Mouse (Mus musculus) kidney, postnatal 25 days (tissue): Measurements from ENCODE around the gene Ehd2.
A peak's percentile ranks its signal among the peaks of the same experiment; 100 is the strongest.
"Not testable (repeated sequence)": the region's sequence is repeated elsewhere in the genome, so short reads cannot be mapped to it uniquely, and the experiment has no call there.

Experiments used
- DNase-seq, 2 experiments: peaks; one replicate each; pipeline ENCODE4 v3.0.0; 2021; ENCODE audit warnings: mixed read lengths in 2 of 2

The Ehd2 gene

GRCm38 (mm10) chr7:15945721-15946536 lies 21.4 kb downstream of the Ehd2 start, which contains the start of gene Nop53:
Nop53 (minus strand) TSS chr7:15946074.
- DNase-seq: peak; percentile 94 to 95

- no peak for DNase-seq
Observed at GRCm38 (mm10) chr7:15945211-15945610, 22.2 kb downstream of the Ehd2 start.

- DNase-seq: no peak
Observed at GRCm38 (mm10) chr7:15944311-15944710, 23.1 kb downstream of the Ehd2 start.

GRCm38 (mm10) chr7:15938621-15939020 lies 28.7 kb downstream of the Ehd2 start:
- no peak for DNase-seq

DNA sequence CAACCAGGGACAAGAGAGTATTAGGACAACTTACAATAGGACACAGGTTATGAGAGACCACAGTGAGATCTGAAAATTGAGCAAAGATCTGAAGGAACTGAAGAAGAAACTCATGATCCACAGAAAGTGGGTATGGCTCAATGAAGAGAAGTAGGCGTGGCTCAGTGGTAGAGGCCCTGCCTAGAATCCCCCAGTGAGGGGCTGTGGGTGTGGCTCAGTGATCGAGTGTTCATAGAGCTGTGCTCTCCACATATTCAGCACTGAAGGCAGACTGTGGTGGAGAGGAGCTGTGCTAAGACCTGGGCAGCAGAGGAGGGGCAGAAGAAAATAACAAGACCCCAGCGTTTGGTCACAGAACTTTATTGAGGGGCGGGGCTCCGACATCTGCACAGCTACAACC lies 29.9 kb downstream of the Ehd2 start:
- DNase-seq: no peak

DNA sequence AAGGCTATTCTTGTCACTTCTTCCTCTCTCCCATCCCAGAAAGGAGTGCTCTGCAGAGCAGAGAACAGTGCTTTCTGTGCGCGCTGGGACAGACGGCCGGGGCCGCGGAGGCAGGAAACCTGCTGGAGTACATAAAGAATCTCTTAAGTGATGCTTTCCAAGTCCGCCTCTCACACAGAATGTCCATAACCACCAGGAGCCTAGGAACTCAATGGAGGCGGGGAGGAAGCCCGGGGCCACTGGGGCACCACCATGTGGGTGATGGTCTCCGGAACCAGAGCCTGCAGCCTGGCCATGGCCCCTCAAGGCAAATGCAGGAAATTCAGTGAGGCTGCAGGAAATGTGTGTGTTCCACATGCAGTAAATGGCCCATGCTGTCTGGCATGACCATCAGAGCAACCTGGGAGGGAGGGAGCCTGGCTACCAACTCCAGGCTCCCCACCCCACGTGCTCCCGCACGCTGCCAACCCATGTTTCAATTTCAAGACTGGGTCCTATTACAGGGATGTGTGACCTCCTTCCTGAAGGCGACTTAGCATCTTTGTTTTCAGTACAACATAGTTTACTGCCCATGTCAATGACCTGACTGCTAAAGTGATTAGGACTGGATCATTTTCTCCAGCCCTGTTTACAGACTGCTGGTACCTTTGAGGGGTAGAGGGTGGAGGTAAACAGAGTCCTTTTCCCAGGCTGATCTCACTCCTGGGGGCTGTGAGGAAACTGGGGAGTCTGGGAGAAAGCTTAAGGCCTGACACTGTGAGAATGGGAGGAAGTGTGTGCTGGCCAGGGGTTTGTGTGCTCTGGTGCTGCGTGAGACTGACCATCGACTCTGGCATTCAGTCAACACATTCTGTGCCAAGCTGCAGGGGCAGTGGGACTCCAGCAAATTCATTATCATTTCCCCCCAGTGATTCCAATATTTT lies 33.7 kb downstream of the Ehd2 start:
- peak in 1 of 2 experiments; percentile 69 for DNase-seq

DNA sequence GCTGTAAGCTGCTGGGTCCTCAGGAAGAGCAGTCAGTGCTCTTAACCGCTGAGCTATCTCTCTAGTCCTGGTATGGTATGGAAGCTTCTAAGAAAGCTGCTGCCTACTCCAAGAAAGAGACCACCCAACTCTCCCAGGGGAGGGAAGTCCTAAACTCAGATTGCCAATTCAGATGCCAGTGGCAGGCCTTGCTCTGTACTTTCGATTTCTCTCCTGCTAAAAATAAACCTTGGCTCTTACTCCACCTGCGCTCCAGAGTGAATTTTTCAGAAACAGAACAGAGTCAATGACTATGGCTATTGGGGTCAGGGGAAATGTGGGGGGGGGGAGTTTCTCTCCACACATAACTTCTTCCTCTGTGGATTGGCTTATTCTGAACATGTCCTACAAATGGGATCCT lies 35.7 kb downstream of the Ehd2 start:
- DNase-seq: no peak

DNA sequence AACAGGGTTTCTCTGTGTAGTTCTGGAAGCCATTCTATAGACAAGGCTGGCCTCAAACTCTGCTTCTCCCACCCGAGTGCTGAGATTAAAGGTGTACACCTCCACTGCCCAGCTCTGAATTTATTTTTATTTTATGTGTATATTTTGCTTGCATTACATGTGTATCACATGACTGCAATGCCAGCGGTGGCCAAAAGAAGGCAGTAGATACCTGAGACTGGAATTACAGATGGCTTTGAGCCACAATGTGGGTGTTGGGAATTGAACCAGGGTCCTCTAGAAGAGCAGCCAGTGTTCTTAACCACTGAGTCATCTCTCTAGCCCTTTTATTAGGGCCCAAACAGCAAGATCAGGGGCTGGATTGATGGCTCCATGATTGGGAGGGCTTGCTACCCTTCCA lies 36.8 kb downstream of the Ehd2 start:
- DNase-seq: no peak

- DNase-seq: peak; percentile 75
Observed at GRCm38 (mm10) chr7:15929910-15930309, 37.5 kb downstream of the Ehd2 start.

GRCm38 (mm10) chr7:15922220-15922773 lies 45.1 kb downstream of the Ehd2 start, which contains the start of gene Selenow:
Selenow (minus strand) TSS chr7:15922402.
- DNase-seq: peak; percentile 90 to 93

DNA sequence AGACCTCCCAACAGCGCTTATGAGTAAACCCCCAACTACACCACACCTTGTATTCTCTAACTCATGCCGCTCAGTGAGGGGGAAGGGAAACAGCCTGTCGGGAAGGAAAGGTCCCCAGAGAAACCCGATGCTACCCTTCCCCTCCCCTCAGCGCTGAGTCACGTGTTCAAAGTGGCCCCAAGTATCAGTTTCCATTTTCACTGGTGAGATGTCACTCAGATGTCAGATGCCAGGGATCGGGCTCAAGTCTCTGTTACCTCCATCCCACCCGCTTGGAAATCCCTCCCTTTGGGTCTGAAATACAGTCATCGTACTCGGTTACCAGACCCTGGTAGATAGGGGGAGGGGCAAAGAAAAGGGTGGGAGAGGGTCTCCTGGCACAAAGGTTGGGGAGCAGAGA lies 45.6 kb downstream of the Ehd2 start:
- DNase-seq: peak in 1 of 2 experiments; percentile 22

DNA sequence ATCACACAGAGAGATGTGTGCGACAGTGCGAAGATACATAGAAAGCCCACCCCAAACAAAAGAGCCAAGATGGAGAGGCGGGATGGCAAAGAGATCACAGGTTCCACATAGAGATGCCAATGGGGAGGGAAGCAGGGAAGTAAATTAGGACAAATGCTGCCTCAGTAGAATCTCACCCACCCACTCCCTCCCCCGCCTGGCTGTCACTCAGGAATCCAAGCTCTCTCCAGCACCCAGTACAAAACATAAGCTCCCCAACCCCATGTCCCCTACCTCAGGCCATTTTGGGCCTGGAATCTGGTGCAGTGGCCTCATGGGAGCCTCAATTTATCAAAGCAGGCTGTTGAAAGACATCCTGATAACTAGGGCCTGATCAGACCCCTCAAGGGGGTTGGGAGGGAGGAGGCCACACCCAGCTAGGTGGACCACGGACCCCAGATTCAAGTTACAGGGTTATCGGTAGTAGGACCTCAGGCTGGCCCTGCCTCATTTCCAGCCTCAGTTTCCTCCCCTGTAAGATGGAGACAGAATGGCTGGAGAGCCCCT lies 46.6 kb downstream of the Ehd2 start:
- DNase-seq: no peak

DNA sequence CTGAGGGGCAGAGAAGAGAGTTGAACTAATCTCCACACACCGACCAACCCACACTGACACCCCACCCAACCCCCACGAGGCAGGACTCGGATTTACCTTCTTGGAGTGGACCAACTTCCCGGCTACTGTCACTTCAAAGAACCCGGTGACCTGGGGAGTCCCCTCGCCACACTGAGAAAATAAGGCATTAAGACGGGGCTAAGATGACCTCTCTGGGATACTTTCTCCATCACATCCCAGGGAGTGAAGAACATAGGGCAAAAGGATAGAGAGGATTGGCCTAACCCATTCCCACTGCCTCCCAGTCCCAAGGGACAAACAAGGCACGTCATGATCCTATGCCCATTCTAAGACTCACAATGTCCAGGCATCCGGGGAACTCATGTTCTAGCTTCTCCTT lies 47.4 kb downstream of the Ehd2 start:
- no peak for DNase-seq

GRCm38 (mm10) chr7:15918371-15918770 lies 49.0 kb downstream of the Ehd2 start:
- peak in 1 of 2 experiments; percentile 39 for DNase-seq

- DNase-seq: no peak
Observed at GRCm38 (mm10) chr7:15916996-15917395, 50.4 kb downstream of the Ehd2 start.

GRCm38 (mm10) chr7:15916134-15916723 lies 51.1 kb downstream of the Ehd2 start:
- DNase-seq: no peak

DNA sequence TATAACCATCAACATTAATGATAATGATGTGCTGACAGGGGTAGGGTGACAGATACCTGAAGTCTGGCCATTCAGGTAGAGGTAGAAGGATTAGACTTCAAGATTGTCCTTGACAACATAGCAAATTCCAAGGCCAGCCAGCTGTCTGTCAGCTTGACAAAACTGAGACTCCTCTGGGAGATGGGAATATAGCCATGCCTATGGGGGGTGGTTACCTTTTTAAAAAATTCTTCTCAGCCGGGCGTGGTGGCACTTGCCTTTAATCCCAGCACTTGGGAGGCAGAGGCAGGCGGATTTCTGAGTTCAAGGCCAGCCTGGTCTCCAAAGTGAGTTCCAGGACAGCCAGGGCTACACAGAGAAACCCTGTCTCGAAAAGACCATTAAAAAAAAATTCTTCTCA lies 51.7 kb downstream of the Ehd2 start:
- not testable (repeated sequence) for DNase-seq

GRCm38 (mm10) chr7:15914751-15915150 lies 52.6 kb downstream of the Ehd2 start:
- no peak for DNase-seq

GRCm38 (mm10) chr7:15914252-15914651 lies 53.1 kb downstream of the Ehd2 start:
- peak in 1 of 2 experiments; percentile 49 for DNase-seq

- peak; percentile 63 to 80 for DNase-seq
Observed at GRCm38 (mm10) chr7:15912183-15912582, 55.2 kb downstream of the Ehd2 start.

DNA sequence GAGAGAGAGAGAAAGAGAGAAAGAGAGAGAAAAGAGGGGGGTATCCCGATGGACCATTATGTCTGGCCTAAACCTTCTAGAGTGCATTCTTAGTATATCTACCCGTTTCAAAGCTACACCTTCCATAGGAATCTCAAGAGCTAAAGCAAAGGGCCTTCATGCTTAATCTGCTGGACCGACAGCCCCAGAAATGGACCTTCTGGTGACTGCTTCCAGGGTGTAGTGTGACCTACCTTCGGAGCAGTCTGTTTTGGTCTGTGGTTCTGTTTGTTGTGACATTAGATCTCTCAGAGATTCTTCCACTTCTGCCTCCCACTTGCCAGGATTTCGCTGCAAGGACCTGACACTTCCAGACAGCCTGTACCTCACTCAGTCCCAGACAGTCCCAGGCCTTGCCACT lies 56.8 kb downstream of the Ehd2 start:
- no peak for DNase-seq

GRCm38 (mm10) chr7:15907971-15908590 lies 59.3 kb downstream of the Ehd2 start:
- DNase-seq: no peak
